Mouse (Mus musculus) thymus, postnatal 4 days (tissue): Measurements from ENCODE around the gene Lmf2.

Experiments used
- DNase-seq: peaks from one replicate; pipeline ENCODE4 v3.0.0; 2021

Gene Lmf2

DNA sequence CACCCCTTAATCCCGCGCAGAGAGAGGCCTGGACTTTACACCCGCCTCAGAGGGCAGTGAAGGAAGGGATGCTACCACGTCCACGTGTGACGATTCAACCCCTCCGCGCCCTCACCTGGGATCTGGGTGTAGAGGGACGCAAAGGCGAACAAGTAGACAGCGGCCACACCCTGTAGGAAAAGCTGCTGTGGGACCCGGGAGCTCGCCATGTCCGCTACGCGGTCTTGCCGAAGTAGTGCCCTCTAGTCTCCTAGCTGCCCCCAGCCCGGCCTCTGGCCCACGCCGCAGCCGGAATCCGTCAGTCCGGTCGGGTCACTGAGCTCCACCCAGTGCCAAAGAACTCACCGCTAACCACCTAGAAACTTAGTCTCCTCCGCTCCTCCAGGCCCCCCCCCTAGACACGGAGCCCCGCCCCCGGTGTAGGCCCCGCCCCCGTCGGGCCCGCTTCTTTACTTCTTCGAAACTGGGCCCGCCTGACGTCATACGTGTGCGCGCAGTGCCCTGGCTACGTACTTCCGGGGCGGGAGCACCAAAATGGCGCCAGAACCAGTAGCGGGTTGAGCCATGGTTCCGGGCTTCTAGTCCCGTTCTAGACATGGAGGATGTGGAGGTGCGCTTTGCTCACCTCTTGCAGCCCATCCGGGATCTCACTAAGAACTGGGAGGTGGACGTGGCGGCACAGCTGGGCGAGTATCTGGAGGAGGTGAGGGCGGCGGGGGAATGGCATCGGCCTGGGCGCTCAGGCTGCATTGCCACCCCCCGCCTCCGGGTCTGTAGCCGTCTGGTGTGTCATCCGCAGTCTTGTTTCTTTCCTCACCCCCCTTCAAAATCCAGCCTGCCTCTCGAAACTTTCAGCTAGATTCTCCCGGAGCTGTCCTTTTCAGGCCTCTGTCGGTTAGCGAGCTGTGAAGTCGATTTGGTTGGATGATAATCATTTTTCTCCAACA, at the start of gene Lmf2, which contains the start of gene Ncaph2:
TSS of gene Lmf2 (minus strand) at position 419 of the 947 bp plus-strand sequence.
TSS of gene Ncaph2 (plus strand) at position 479 of the 947 bp plus-strand sequence.
- peak; percentile 98 for DNase-seq

DNA sequence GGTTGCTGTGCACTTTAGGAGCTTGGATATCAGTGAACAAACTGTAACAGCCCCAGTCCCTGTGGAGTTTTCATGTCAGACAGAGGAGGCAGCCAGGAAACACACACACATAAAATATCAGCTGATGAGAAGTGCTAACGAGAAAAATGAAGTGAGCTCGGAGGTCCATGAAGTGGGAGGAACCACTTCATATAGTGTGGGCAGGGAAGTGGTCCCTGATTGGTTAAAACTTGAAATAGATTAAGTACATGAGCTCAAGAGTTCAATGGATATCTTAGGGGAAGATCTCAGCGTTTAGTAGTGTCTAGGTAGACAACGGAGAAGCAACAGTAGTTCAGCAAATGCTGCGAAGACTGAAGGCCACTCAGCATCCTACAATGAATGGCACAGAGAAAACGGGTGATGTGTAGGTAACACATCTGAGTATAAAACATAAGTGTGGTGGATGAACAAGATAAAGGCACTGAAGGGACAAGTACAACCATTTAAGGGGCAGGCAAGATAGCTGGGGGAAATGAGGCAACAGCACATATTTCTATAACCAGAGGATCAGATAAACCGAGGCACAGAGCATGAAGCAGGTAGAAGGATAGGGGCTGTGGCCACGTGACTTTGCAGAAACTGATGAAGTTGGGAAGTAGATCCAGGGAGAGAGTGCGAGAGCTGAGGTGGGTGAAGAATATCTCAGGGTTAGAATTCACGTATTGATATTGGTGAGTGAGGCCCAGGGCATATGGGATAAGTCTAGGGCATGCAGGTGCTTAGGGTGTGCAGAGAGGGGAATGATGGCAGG, 49.6 kb upstream of the Lmf2 start:
- no peak for DNase-seq

DNA sequence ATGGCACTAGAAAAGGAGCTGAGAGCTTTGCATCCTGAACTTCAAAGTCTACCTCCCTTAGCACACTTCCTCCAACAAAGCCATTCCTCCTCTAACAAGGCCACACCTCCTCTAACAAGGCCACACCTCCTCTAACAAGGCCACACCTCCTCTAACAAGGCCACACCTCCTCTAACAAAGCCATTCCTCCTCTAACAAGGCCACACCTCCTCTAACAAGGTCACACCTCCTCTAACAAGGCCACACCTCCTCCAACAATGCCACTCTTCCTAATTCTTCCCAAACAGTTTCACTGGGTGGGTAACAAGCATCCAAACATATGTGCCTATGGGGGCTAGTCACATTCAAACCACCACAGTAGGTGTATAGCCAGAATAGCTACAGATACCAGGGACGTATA, 47.0 kb upstream of the Lmf2 start:
- DNase-seq = no peak

DNA sequence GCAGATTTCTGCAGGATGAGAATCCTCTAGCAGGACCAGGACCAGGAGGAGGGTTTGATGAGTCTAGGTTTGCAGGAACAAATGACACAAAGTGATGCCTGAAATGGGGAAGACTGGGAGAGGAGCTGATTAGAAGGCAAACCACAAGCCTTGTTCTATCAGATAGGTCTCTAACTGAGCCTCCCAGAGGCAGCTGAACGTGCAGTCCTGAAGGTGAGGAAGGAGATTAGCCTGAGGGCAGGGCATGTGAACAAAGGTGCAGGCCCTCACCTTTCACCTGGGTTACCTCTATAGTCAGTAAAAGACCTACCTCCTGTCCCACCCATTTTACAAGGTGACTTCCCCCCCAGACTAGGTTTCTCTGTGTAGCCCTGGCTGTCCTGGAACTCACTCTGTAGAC, 44.3 kb upstream of the Lmf2 start:
- DNase-seq = no peak

DNA sequence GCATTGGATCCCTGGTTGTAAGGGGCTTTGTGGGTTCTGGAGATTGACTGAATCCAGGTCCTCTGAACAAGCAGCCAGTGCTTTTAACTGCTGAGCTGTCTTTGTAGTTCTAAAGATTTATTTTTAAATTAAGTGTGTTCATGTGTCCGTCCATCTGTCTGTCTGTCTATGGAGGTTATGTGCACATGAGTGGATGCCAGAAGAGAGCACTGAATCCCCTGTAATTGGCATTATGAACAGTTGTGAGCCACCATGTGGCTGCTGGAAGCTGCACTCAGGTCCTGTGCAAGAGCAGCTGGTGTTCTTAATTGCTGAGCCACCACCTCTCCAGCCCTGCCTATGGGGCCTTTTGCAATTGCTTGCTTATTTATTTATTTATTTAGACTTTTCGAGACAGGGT, 42.7 kb upstream of the Lmf2 start:
- no peak for DNase-seq

DNA sequence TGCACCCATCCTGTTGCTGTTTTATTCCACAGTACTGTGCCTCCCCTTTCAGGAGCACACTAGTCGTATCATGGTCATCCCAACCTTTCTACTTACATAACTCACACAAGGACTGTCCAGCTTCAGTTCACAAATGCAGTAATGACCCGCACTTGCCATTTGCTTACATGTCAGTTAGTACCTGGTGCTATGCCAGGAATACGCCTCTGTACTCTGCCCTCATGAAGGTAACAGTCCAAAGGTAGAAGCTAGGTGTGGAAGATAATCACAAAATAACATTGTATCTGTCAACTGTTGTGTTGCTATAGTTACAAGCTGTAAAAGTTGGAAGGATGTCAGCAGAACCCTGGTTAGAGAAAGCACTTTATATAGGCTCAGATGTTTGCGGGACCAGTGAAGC, 41.4 kb upstream of the Lmf2 start:
- no peak for DNase-seq

DNA sequence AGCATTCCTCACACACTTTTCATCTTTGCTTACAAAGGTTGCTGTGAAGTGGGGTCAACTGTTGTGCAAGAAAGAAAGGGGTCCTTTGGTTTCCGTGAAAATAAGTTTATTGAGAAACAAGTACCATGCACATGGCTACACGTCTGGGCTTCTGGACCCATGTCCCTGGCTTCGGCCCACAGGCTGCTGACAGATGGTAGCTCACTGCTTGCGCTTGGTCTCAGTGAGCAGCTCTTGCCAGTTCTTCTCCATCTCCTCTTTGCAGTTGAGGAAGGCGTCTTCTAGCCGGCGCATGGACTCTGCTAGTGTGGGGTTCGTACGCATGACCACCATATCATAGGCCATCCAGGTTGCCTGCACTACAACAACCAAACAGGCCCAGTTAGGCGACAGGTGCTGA, 34.6 kb upstream of the Lmf2 start:
- DNase-seq = no peak

DNA sequence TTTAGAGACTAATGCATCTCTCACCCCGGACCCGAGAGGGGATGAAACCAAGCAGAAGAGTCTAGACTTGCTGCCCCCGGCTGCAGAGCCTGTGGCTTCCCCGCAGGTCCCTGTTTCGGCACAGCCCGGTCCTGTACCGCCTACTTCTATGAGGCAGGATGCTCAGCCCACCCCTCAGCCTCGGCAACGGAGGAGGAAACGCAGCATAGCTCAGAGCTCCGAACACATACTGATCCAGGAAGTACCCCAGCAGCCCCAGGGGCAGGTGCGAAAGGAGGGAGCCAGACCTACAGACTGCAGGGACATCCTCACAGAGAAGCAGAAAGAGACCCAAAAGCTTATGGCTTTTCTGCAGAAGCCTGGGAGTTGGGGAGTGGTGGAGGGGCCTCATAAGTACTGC, 31.7 kb upstream of the Lmf2 start:
- DNase-seq = peak; percentile 64

DNA sequence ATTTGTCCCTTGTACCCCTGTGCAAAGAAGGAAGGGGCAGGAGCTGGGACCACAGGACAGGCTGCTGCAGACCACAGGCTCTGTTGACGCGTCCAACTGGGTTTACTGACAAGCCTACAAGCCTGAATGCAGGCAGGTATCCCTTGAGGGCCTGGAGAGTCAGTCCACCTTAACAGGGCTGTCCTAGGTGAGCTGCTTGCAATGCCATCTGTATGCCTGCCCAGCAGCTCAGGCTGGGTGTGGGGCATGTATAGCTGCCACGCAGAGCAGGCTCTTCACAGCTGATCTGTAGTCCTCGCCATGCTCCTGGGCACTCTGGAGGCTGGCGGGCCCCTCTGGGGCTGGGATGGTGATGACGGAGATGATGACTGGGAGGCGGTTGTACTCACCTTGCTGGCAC, 29.2 kb upstream of the Lmf2 start, which contains the start of gene Klhdc7b:
TSS of gene Klhdc7b (plus strand) at position 301 of the 400 bp plus-strand sequence.
- DNase-seq = no peak

DNA sequence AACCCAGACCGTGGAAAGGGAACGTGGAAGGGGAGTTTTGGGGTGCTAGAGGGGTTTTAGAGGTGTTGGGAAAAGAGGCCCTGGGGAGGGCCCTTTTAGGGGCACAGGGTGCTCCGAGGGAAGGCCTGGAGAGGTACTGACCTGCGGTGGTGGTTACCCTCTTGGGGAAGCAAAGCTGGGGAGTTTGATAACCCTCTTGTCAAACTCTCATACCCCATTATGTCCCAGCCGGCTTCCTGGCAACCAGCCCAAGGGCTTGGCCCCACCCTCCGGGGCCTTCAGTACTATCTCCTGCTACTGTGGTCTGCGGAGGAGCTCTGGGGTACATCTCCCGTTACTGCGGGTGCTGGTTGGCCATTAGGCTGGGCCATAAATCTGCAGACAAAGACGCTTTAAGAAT, 24.0 kb upstream of the Lmf2 start:
- peak; percentile 53 for DNase-seq

DNA sequence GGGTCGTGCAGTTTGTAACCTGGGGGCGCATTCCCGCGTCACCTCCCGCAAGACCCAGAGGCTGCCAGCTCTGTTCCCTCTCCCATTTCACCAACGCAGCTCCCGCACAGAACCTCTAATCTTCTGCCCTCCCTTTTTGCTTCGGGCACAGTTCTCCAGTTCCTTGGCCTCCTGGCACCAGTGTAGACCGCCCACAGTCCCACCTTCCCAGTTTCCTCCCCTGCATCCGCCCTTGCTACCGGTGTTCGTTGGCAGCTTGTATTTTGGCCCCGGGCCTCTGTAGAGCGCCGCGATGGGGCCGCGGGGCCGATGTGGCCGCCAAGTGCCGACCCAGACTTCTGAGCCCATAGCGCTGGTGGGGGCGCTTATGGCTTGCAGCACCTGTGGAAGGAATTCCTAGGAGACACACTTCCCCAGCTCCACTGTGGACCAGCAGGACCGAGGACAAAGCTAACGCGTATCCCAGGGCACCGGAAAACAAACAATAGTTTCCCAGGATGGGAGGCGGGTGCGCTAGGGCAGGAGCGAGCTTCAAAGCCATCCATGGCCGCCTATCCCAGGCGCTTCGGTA, 23.5 kb upstream of the Lmf2 start, which contains the start of gene Odf3b:
TSS of gene Odf3b (minus strand) at position 452 of the 571 bp plus-strand sequence.
- peak; percentile 51 for DNase-seq

DNA sequence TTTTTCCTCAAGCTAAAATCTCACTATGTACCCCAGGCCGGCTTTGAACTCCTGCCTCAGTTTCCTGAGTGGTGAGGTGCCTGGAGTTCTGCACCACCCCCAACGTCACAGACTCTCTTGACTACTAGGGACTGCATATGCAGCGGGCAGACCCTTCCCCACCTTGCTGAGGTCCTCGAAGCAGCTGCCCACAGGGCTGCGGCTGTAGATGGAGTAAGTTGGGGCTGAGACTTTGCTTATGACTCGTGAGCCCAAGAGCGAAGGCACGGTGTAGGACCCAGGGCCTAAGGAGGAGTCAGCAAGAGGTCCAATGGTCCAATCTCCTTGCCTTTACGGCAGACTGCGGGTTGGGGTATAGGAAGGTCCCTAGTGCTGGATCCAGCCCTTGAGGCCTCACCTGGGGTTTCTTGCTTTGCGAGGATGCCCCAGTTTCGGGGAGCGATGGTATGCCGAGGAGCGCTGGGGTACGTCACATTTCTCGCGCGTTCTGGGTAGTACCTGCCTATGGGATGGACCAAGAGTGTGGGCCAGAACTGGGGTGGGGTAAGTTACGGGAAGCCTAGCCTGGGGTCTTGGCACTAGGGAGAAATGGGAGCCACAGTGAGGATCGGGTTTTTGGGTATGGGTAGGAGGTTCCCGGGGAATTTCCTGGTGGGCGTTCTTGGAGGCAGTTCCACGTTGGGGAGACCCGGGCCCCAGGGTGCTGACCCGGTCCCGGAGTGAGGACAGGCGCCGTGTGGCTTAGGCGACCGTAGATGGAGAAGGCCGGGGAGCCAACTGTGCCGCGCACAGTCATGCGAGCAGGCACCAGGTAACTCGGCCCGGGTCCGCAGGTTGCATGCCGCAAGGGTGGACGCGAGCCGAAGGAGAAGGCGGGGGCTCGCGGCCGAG, 22.7 kb upstream of the Lmf2 start:
- DNase-seq = peak; percentile 35

DNA sequence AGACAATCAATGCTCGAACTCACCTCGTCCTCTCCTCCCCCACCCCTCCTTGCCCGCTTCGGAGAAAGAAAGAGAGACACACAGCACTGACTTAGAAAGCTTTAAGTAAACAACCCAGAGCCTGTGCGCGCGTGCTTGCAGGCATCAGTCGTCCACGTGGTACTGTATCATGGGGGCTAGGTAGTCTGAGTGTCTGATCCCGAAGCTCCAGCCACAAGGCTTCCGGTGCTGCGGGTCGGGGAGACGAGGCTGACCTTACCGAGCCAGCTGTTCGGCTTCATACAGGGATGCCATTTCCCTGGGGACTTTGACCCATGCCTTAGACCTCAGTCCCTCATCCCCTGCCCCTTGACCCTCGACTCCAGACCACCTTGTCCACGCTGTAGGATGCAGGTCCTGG, 21.9 kb upstream of the Lmf2 start:
- no peak for DNase-seq

DNA sequence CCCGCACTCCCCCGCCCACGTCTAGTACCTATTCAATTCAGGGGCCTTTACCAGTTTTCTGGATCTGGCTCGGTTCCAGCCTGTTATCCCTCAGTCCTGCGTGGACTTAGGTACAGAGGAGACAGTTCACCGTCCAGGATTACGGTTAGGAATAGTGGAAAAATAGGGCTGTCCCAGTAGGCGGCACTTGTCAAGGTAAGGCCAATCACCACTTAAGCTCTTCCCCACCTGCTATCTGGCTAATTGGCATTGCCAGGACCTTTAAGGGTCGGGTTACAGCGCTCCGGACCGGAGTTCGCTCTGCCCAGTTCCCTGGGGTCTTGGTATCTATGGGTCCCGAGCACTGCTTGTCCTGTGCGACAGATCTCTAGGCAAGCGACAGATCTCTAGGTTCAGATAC, 21.5 kb upstream of the Lmf2 start, which contains the start of gene Tymp:
TSS of gene Tymp (minus strand) at position 83 of the 400 bp plus-strand sequence.
- DNase-seq = no peak

DNA sequence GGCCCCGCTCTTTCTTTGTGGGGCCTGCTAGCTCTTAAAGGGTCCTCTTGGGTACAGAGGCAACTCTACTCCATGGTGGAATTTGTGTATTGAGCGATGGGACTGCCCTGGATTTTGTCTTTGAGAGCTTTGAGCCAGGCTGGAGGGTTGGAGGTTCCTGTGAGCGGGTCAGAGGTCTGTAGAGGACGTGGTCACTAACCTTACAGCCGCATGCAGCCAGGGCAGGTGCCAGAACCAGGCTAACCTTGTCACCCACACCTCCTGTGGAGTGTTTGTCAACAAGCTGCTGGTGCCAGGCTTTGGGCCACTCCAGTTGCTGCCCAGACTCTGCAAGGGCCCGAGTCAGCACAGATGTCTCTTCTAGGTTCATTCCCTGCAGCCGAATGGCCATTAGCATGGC, 20.6 kb upstream of the Lmf2 start:
- no peak for DNase-seq

DNA sequence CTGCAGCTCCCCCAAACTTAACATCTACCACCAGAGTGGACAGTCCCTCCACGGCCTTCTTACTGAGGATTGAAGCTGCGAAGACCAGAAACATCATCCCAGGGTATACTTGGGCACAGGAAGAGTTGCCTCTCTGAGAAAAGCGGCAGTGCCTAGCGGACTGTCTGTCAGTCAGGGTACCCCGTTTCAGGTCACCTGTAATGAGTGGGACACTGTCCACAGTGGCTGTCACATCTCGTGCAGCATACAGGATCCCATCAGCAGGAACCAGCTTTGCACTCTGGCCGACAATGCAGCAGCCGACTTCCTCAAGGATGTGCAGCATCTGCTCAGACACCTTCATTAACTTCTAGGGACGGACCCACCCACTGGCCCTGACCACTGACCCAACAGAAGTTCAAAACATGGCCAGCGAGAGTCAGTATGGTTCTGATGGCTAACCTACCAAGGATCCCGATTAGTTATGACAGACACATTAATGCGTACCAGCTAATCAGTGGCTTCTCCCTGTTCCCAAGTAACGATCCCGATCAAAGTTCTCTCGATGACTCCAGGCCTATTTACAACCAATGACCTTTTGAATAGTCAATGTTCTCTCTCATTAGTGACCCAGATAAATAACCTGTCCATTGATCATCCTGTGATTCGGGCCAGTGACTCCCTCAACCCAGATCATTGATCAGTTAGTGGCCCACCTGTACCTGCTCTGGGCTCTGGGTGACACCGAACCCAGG, 19.5 kb upstream of the Lmf2 start:
- DNase-seq = no peak

DNA sequence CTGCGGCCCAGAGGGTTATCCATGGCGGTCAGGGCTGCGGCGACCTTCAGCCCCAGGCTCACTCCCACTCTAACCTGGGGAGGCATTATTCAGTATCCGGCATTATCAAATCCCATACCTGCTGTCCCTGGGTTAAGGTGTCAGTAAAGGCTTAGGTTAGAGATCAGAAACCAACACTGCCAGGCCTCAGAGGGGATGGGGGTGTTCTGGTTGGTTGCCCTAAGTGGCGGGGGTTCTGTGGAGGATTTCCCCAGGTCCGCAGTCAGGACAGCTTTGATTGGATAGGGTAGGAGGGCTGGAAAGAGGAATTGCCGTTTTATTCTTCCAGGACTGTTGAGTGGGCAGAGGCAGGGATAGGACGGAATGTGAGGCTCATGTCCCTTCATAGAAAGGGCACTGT, 18.9 kb upstream of the Lmf2 start:
- DNase-seq = no peak

DNA sequence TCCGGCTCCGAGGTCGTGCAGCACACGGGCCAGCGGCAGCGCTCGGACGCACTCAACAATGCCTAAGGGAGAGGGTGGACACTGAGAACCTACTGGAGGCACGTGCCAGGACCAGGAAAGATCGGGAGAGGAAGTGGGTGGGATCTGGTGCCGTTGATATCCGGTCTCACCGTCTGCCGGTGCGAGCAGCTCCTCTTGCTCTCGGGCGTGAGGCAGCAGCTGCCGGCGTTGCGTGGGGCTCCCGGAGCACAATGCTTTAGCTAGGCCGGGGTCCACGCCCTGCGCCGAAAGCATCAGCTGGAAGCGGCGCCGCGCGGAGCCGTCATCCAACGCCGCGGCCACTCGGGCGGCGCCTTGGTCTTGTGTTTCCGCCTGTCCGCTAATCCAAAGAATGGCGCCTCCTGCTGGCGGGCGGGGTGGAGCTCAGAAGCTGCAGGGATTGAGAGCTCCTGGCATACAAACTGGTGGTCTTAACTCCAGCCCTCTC, 18.3 kb upstream of the Lmf2 start, which contains the start of gene Sco2:
TSS of gene Sco2 (minus strand) at position 85 of the 487 bp plus-strand sequence.
- peak; percentile 98 for DNase-seq

DNA sequence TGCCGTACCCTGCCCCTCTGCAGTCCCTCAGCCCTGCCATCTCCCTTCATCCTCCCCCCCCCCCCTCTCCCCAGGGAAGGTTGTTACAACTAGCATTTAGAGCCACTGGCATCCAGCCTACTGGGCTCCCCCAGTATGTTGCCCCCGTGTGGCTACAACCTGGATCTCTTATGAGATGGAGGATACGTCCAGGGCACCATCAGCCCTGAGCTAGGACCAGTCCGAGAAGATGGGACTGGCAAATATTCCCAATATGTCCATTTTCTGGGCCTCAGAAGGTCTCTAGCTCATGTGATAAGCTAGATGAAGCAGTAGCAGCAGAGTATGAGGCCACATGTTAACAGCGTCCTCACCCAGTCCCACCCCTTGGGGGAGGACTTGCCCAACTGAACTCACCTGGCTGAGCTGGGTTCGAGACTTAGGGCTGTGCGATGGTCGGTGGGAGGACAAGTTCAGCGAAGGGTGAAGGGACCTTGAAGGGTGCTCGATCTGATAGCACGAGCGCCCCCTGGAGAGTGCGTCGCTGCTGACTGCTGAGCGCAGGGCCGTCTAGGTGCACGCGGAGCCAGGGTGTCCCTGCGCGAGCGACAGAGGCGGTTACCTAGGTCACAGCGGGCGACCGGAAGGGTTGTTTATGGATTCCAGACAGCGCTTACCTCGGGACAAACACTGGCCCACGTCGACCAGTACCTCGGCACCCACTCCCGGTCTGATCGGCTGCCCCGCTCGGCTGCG, 17.7 kb upstream of the Lmf2 start:
- DNase-seq = peak; percentile 97

DNA sequence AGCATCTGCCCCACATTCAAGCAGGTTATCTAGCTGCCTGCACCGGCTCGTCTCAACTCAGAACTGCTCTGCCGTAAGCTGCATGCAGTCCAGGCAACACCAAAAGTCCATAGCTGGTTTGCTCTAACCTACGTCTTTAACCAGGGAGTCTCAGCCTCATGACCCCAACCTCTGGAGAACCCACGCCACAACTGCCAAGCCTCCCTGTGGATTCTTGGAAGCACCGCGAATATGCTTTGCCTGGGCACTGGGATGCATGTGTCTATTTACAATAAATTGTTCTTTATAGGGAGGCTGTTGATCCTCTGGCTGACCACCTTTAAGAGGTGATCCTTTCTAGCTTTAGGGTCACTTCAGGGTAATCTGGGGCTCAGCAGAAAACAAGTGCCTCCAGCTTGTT, 17.1 kb upstream of the Lmf2 start:
- DNase-seq = no peak
